Mouse (Mus musculus) 3134 (cell line): Measurements from ENCODE around the gene Pdzrn4.
A peak's percentile ranks its signal among the peaks of the same experiment; 100 is the strongest.

Source experiments
- DNase-seq: peaks from one replicate; pipeline ENCODE4 v3.0.0-alpha.2; 2011; ENCODE audit warnings: low spot score; ENCODE audit not compliant: insufficient read length; ENCODE audit errors: extremely low read depth

Gene Pdzrn4

DNA sequence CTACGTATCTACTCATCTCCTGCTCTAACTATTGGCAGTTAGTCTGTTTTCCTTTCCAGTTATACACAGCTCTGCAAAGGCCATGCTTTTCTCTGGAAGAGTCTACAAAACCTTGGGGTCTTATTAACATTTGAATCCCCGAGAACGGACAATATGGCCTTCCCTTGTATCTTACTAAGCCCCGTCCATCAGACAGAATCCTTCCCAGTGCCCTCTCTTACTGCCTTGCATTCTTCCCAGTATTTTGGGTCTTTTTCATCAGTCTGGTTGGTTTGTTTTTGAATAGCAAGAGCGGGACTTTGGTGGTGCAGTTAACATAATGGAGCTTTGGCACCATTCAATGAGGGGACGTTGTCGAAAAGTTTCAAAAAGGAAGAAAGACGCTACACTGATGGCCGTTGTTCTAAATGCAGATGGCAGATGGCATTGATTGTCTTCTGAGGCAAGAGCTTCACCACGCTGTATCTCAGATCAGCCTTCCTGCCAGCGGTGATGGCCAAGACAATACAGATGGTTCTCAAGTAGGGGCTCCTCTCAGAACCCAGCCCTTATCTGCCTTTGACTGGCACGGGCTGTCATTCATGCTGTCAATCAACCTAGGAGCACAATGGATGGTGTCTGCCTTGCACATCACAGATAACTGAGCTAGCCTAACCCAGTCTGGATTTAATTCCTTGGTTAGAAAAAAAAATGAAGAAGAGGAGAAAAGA is 98.9 kb downstream of the Pdzrn4 start:
- DNase-seq = no peak

DNA sequence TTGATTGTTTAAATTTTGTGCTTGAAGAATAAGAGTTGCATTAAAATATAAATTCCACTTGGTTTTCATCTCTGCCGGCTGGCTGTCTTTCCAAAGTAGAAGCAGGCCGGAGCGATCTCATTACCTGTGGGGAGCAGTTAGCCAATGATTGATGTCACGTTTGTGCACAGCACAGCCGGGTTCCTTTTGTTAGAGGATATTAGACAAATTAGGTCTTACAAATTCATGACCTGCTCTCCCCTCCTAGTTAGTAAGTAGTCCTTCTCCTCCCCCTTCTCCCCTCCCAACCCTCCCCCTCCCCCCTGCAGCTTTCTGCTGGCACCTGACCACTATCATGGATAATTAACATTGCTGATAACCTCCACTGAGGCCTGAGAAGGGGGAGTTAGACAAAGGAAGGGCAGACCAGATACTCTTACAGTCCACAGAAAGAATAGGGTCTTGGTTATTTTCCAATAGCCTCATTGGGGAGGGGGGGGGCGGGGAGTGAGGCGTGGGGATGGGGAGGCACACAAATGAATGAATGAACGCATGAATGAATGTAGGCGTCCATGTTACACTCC is 103.7 kb downstream of the Pdzrn4 start:
- no peak for DNase-seq

DNA sequence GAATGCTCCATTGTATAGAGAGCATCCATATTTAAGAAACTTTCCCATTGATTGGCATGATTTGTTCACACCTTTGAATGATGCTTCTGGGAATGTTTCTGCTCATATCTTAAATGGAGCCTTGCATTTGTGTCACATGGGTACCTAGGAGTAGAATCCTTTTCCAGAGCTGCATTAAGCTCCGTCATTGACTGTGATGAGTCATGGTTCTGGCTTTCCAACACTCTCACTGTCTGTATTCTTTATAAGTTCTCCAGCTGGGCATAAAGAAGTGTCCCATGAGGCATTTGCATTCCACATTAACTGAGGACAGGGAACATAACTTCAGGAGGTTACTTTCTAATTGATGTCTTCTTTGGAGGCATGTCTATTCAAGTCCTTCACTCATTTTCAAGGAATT is 106.1 kb downstream of the Pdzrn4 start:
- no peak for DNase-seq

DNA sequence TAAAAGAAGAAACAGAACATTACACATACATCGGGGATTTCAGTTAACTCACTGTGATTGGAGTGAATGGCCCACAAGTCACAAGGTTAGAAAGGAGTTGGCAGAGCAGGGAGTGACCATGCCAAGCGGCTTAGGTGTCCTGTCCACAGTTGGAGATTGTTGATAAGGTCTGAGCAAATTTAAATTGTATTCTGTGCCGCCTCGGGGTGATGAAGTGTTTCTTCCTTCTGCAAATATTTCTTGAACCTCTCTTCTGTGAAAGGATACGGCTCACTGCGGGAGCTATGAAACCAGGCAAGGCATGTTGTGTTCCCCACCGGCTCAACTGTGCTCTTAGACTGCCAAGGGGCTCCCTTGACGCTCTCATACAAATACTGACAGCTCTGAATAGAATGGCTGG is 112.7 kb downstream of the Pdzrn4 start:
- no peak for DNase-seq

DNA sequence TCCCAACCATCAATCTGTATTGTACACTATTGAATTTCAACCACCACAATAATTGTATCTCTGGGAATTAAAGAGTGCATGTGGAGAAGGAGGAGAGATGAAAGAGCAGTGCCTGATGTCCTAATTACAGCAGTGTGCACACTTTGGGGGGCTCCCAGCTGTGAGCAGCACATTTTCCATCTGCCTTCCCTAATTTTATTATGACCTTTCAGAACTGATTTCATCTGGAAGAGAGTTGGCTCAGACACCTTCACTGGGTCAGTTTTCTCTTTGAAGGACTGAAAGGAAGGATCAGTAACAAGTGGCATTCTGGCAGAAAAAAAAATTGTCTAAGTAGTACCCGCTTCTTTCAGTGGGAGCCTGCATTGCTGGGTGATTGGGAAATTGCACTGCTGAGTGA is 119.0 kb downstream of the Pdzrn4 start:
- DNase-seq = no peak

DNA sequence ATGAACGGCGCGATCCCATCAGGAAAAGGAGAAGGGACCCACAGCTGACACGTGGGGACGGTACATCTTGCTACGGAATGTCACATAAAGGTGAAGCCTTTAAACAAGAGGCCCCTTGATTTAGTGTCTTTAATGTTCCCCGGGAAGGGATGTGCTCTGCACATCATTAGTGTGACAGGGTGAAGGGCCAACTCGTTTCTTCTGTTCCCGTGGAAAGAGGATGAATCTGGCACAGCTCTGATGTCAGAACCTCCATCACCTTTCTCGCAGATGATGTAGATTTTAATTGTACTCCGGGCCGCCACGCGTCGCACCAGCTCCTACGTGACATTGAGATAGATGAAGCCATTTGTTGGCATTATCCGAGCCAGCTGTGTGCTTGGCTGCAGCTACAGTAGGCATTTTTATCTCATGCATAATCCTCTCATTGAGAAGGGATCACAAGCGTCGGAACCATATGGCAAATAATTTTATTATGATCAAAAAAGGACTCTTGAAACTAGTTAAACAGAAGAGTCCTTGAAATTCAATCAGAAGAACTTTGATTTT is 124.1 kb downstream of the Pdzrn4 start:
- DNase-seq = no peak

DNA sequence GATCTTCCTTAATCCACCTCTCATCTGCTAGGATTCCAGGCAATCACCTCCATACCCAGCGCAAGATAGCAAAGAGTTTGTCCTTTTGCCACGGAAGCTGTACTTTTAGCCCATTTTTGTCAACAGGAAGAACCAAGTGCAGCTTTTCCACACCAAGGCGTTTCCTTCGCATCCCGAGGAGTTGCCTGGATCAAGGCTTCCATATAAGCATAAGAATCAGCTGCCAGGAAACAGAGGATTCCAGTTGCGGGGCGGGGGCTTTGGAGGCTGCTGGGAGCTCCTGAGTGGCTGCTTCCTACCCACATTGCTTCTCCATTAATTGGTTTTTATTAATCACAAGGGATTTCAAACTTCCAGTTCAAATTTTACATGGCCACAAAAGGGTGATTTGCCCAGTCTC is 125.0 kb downstream of the Pdzrn4 start:
- DNase-seq = no peak

DNA sequence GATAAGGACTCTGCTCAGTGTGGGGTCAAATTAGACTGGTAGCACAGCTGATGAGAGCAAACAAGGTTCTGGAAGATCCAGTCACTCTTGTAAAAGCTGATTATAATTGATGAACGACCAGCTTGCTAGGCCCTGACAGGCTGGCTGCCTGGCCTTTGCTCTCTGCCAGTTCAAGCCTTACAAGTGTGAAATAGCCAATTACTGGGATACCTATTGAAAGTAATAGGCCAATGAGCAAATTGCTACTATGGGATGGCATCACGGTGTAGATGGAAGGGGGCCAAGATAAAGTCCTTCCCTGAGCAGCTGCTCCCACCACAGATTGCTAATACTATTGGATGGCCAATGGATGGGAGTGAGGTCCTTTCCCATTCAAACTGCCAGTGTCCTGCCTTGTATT is 128.2 kb downstream of the Pdzrn4 start:
- DNase-seq = no peak

DNA sequence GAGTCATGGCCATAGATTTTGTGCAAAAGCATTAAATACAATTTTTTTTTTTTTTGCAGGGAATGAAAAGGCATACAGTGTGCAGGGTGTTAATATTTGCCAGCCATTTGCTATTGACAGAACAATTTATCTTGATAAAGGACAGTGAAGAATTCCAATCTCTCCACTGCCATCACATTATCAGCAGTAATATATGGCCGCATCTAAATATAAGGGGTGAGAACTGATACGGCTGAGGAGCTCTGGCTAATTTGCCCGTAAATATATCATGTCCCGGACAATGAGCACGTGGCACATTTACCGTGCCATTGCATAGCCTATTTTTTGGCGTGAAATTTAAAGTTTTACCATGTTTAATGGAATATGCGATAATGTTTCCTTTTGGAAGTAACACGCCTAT is 128.7 kb downstream of the Pdzrn4 start:
- DNase-seq = no peak

DNA sequence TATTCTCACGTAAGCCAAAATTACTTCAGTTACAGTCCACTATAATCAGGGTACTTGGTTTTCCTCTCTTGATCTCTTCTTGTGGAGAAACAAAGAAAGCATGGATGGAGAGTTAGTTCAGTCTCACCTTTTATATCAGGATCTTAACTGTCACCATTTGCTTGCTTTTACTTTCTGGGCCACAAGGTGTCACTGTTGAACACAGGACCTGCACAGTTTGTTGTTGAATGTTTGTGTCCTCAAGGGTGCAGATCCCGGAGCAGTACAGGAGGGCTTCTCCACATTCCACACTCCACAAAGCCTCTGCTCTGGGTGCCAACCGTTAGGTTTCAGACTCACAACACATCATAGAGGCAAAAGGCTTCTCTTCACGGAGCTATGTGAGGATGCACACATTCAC is 130.1 kb downstream of the Pdzrn4 start:
- peak; percentile 9 for DNase-seq

DNA sequence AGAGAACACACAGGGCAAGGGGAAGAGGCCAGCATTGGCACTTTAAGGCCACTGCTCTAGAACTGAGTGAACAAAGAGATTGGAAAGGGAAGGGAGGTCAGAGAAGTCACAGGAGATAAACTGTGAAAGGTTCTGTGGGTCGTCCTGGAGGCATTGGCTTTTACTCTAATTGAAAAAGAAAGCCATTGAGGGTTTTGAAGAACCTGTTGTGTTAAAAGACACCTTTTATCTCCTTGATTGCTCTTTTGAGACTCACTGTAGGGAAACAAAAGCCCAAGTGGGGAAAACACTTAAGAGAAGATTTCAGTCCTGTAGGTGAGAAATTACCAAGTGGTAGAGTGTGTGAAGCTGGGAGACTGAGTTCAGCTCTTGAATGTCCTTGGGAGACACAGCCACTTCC is 146.6 kb downstream of the Pdzrn4 start:
- no peak for DNase-seq

DNA sequence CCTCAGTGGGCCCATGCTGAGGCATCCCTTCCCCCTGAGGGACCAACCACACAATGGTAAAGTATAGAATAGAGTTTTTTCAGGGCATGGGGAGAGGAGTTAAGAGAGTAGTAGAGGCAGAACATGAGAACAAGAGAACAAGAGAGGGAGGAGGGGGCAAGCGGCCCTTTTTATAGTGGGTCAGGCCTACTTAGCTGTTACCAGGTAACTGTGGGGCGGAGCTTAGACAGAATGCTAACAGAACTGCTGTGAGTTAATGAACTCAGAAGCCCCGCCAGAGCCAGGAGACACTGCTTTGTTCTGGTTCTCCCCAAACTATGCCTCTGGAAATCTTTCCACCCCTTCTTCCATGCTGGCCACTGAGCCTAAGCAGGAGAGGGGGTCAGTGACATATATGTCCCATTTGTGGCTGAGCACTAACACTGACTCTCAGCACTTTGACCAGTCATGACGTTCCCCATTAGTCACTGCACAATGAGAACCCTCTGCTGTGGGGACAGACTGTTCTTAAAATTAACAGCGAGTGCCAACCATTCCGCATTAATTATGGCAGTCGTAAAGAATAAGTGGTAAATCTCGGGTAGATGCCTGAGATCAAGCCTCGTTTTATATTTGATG is 150.7 kb downstream of the Pdzrn4 start:
- no peak for DNase-seq

DNA sequence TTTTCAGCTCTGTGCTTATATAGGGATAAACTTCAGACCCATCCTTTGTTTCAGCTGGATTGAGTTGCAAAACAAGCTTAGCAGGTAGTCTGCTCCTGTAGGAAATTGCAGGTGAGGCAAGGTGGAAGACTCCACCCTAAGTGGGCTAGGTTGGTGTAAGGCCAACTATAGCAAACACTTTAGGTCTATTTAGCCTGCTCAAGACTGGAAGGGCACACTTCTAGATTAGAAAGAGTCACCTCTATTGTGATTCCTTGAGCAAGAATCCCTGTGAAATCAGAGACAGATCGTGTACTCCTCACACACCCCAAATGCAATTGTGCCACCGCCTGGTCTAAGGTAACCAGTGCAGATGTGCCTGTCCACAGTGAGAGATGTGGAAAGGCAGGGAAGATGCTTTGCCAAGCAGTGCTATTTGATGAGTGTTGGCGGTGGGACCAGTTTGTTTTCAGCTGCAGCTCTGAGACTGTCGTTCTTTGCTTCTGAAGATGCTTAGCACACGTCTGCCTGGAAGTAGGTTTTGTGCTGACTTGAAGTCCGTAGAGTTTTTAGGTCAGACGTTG is 158.4 kb downstream of the Pdzrn4 start:
- no peak for DNase-seq

DNA sequence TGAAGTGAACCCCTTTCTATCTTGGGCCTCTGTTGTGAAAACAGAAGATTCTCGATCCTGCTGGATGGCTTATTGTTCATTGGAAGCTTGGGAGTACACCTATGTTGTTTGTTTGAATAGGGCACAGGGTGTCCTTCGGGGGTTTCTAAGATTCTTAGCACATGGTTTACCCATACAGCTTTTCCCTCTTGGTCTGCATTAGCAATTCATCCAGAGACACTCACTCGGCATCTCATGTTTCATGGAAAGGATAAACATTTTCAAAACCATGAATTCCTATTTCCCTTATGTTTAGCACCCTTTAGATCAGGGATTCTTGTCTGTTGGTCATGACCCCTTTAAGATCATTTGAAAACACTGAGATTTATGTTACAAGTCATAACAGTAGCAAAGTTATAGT is 159.0 kb downstream of the Pdzrn4 start:
- no peak for DNase-seq

DNA sequence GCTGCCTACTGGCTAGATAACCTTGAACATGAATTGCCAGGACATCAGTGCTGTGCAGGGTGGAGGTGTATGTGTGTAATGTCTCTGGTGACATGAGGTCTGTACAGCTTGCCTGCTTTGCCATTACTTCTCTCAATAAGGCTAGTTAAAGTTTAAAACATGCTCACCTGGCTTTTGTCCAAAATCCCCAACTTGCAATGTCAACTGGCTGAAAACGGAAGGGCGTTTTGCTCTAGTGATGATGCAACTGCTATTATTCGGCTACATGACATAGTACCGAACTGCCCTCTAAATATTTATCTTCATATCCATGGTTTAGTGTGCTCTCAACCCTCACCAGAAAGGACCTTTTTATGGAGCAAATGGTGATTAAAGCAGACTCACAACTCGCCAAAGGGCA is 161.9 kb downstream of the Pdzrn4 start:
- no peak for DNase-seq

DNA sequence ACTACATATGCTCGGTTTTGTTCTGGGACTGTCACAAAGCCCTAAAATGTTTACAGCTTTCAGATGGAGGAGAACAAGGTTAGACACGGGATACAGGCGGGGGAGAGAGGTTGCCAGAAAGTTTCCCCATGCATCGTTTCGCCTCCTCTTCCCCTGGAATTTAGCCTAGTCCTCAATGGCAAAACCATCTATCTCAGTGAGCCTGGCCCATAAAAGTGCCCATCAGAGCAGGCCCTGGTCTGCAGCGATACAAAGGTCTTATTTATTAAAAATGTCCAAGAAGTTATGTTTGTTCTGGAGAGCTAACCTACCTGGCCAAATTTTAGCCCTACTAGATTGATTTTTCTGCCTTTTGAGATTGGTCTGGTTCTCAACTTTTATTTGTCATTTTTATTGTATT is 165.5 kb downstream of the Pdzrn4 start:
- no peak for DNase-seq

DNA sequence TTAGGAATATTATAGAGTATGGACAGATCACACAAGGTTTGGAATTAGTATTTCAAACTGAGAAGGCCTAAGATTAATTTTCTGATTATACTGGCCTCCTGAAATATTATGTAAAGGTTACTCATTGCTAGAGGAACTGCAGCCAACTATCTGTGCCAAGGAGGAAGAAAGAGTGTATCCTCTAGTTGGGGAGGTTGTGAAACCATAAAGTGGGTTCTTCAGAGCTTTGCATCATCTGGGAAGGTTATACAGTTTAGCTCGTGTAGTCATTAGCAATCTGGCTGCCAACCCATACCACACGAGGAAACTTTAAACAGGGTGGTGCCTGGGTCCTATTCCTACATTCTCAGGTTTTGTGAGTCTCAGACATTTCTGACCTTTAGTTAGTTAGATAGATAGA is 166.9 kb downstream of the Pdzrn4 start:
- no peak for DNase-seq

DNA sequence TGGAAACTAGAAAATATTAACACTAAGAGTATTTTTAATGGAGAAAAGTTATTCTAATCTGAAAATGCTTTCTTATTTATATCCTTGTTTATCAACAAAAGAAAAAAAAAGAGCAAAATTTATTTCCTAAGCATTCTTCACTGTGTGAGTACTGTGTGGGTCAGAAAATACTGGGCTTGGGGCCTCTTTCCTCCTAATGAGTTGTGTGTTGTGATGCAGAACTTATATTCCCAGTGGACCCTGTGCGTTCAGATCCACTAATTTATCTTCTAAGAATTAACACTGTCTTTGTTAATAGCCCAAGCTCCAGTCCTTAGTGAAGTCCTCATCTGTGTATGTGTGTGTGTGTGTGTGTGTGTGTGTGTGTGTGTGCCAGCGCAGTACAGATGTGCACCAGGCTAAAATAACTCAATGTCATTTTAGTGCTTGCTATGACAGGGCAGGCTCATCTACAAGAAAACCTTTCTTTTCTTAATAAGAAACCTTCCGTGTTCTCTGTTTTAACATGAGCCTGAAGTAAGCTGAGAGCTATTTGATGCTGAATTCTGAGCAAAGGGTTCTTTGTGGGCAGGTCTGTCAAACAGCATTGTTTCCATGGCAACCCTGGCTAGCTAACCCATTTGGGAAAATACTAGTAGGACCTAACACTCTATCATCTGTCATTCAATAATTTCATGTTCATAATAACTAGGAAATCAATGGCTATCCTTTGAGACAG is 174.0 kb downstream of the Pdzrn4 start:
- no peak for DNase-seq

DNA sequence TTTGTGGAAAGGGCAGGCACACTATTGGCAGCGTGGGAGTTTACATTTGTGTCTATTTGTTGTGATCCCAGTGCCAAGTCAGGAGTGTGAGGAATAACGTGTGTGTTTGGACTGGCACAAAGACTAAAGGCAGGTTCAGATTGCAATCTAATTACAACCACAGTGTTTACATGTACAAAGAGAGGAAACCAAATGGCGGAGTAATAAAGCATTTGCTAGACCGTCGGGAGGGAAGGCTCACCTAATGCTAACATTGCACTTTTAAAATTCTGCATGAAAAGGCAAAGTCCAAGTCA is 174.5 kb downstream of the Pdzrn4 start:
- no peak for DNase-seq

DNA sequence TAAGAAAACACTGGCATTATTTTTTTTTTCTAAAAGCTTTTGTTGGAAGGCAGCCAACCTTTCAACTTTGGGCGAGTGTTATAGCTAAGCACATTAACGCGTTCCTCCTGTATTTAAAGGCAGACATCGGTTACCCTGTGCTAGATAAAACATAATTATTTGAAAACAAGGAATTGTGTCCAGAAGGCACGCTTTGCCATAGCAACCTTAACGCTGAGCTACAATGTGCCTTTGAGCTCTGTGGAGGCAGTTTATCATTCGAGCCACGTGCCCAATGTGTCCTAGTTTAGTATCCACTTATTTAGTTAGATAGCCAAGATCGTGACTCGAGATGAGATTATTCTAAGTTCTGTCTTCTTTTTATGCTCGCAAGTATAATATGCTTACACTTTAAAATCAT is 180.8 kb downstream of the Pdzrn4 start:
- no peak for DNase-seq

DNA sequence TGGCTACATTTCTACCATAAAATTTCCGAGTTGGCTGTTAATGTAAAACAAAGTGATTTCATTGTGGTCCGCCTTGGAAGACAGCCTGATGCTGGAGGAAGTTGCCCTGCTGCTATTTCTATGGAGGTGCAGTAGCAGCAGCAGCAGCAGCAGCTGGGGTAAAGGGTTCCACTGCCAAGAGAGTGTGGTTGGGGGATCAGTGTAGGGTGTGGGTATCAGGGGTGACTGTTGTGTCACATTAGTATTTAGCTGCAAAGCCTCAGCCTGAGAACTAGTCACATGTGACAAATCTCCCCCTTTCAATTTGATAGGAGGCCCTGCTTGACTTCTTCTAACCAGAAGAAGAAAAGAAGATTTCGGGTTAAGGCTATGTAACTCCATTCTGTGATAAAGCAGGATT is 183.5 kb downstream of the Pdzrn4 start:
- DNase-seq = no peak
